Mouse (Mus musculus) heart, embryonic 10.5 days (tissue): ENCODE data around the gene Tmem159. TPM values are rescaled to one million over a fixed set of nuclear protein-coding genes. Genes with fewer than 3 reads are reported as not detected.

Source experiments
- DNase-seq: peaks from one replicate; pipeline ENCODE4 v3.0.0-alpha.2; 2017; ENCODE audit warnings: low spot score
- H3K27ac ChIP-seq: fragments of 300-500 bp; sonication (generic); 2 replicates; pipeline ENCODE4 v1.5.1; 2016; ENCODE audit warnings: mild to moderate bottlenecking
- H3K27me3 ChIP-seq: fragments of 300-500 bp; sonication (generic); 2 replicates; pipeline ENCODE4 v1.6.1; 2016; ENCODE audit warnings: mild to moderate bottlenecking; ENCODE audit not compliant: poor library complexity, insufficient read depth, severe bottlenecking
- H3K36me3 ChIP-seq: fragments of 300-500 bp; sonication (generic); 2 replicates; pipeline ENCODE4 v1.6.1; 2016; ENCODE audit warnings: mild to moderate bottlenecking, moderate library complexity
- H3K4me1 ChIP-seq: fragments of 300-500 bp; sonication (generic); 2 replicates; pipeline ENCODE4 v1.6.1; 2016; ENCODE audit warnings: mild to moderate bottlenecking
- H3K4me3 ChIP-seq: fragments of 300-500 bp; sonication (generic); 2 replicates; pipeline ENCODE4 v1.5.1; 2016; ENCODE audit warnings: mild to moderate bottlenecking, moderate library complexity
- H3K9me3 ChIP-seq: fragments of 300-500 bp; sonication (generic); 2 replicates; pipeline ENCODE4 v1.6.1; 2016; ENCODE audit warnings: mild to moderate bottlenecking, moderate library complexity
- WGBS: fragments of 180-500 bp; shearing (Covaris S2); methylation state at CpG from one replicate; pipeline ENCODE4 v1.1.7; 2016; 5-methylcytosine and 5-hydroxymethylcytosine counted together
- polyA plus RNA-seq: library from polyadenylated mRNA; unstranded; fragments of >200 nt; fragmentation: Nextera tagmentation; extraction: Ambion mirVana; gene quantifications from 2 replicates; pipeline ENCODE4 v1.2.1, GENCODE M21; 2016

Tmem159 gene
- polyA plus RNA-seq, 1 experiment from 2014 or later: 20.4 TPM

DNA sequence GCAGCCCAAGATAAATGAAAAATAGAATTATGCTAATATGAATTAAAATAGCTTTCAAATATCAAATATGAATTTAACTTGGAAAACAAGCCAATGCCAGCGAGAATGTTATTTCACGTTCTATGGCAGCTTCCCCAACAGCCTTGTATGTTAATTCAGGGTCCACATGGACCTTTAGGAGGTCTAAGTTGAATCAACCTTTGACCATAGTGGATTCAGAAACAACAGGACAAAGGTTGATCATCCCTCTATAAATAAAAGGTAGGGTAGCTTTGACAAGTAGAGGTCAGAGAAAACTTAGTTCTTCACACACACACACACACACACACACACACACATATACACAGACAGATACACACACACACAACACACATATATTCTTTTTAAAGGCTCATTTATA, 48.7 kb downstream of the Tmem159 start:
- Histone ChIP-seq H3K27ac (no peak overlapping the region), H3K9me3 (no peaks in the 10 kb centered on the region), H3K4me1 (no peaks in the 10 kb centered on the region), H3K4me3 (no peak overlapping the region), H3K36me3 (no peaks in the 10 kb centered on the region), H3K27me3 (no peaks in the 10 kb centered on the region)
- WGBS: 72% methylated on average over 2 of the region's 2 CpGs
- DNase-seq: no peak

- no peak overlapping the region for H3K27ac ChIP-seq
- no peak overlapping the region for H3K4me3 ChIP-seq
- H3K36me3 ChIP-seq: no peaks in the 10 kb centered on the region
- no peak for DNase-seq
- no peaks in the 10 kb centered on the region for H3K4me1 ChIP-seq
- no peaks in the 10 kb centered on the region for H3K9me3 ChIP-seq
- no peaks in the 10 kb centered on the region for H3K27me3 ChIP-seq
- WGBS: 54% methylated on average over 2 of the region's 2 CpGs
These were observed 54.8 kb downstream of the Tmem159 start for GRCm38 (mm10) chr7:120156841-120157409.

DNA sequence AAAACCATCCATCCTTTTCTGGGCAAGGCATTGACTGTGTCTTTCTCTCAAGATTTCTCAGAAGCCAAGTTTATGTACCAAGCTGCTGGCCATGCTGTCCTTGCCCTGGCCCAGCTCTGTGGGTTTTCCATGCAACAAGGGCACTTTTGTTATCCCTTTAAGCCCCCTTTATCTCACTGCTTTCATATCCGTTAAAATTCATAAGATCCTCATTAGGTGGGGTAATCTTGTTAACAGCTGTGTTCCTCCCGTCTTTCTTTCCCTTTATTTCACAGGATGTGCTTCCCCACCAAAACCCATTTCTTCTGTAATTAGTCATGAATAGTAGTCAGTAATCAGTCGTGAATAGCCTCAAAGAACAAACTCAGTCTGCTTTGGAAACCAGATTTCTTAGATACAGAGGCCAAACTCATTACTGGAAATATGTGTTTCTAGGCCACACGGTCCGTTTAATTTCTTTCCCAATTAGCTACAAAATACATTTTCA, 55.5 kb downstream of the Tmem159 start:
- no peaks in the 10 kb centered on the region for H3K27me3 ChIP-seq
- WGBS: 48% methylated on average over 5 of the region's 5 CpGs

GRCm38 (mm10) chr7:120158121-120158613, 56.0 kb downstream of the Tmem159 start:
- Histone ChIP-seq H3K27ac (no peak overlapping the region), H3K36me3 (no peaks in the 10 kb centered on the region), H3K4me1 (no peaks in the 10 kb centered on the region), H3K27me3 (no peaks in the 10 kb centered on the region), H3K4me3 (no peak overlapping the region), H3K9me3 (no peaks in the 10 kb centered on the region)
- 42% methylated on average over 4 of the region's 4 CpGs for WGBS
- no peak for DNase-seq

More for the DNA sequence above, 55.5 kb downstream of the Tmem159 start:
- Histone ChIP-seq H3K9me3 (no peaks in the 10 kb centered on the region), H3K27ac (no peak overlapping the region), H3K36me3 (no peaks in the 10 kb centered on the region), H3K4me1 (no peaks in the 10 kb centered on the region), H3K4me3 (no peak overlapping the region)
- no peak for DNase-seq

DNA sequence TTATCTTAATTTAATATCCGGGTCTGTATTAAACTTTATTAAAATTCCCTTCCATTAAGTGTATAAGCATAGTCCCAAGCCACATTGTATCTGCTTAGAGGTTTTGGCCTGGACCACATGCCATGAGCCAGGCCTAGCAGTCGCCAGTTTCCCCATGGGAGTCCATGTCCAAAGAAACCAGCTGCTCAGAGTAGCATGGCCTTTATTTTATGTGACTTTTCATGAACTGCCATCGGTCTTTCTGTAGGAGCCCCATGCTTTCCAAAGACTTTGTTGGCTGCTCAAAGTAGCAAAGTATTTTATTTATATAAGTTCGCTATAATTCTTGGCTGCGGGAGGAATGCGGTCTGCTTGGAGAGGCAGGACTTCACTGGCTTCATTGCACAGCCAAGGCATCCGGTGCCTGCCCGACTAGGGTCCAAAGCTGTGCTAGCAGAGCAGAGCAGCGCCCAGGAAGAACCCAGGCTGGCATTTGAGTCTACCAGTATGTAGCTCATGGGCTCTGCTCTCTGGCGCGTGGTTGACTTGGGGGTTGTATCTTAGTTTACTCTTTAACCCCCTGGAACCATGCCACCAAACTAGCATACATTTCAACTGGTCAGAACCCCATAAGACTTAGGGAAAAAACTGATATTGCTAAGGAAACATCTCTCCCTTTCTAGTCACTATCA, 61.6 kb downstream of the Tmem159 start:
- Histone ChIP-seq H3K4me1 (no peaks in the 10 kb centered on the region), H3K36me3 (no peaks in the 10 kb centered on the region), H3K27me3 (no peaks in the 10 kb centered on the region), H3K4me3 (no peak overlapping the region), H3K9me3 (no peaks in the 10 kb centered on the region), H3K27ac (no peak overlapping the region)
- WGBS: 89% methylated on average over 11 of the region's 11 CpGs
- DNase-seq: no peak

Other genes starting within 250 kb of the Tmem159 start
- gene Lyrm1, start 206.5 kb upstream of the Tmem159 start, polyA plus RNA-seq: 7.7 and 10.8 TPM in 2 replicates
- 7.4 and 10.1 TPM in 2 replicates for gene Dcun1d3, start 206.1 kb upstream of the Tmem159 start, polyA plus RNA-seq
- gene Dnah3, start 7.1 kb upstream of the Tmem159 start, polyA plus RNA-seq: not detected in 2 replicates
- not detected in 2 replicates for gene Zp2, start 42.9 kb downstream of the Tmem159 start, polyA plus RNA-seq
- 0.06 TPM in 1 of 2 replicates, not detected in the other for gene Anks4b, start 71.5 kb downstream of the Tmem159 start, polyA plus RNA-seq
- gene Crym, start 99.8 kb downstream of the Tmem159 start, polyA plus RNA-seq: 2.3 and 5.5 TPM in 2 replicates
- gene Abca14, start 101.6 kb downstream of the Tmem159 start, polyA plus RNA-seq: 0.15 TPM in 1 of 2 replicates, not detected in the other
- gene Abca15, start 226.3 kb downstream of the Tmem159 start, polyA plus RNA-seq: not detected in 2 replicates